8 mouse cellular contexts compared by ENCODE assay signal in genomic region chr2:101797901-101798250, GRCm38 (mm10).
DNase-seq lines count a peak whose midpoint lies in the region; ATAC-seq and TF ChIP-seq lines count a peak whose summit lies in the region.

No protein-coding gene starts in this region.

- no peak for TF ChIP-seq CTCF in stomach, postnatal 0 days (IDR thresholded peaks at IDR 0.05; ENCODE audit: low read depth)

- no peak for ATAC-seq in heart, embryonic 12.5 days (ENCODE audit: insufficient number of reproducible peaks, low FRiP score)
- no peak for ATAC-seq in liver, embryonic 12.5 days
- ATAC-seq in stomach, postnatal 0 days (ENCODE audit: low FRiP score, low TSS enrichment), result no peak

- TF ChIP-seq EP300 in stomach, postnatal 0 days (optimal IDR thresholded peaks at IDR 0.05), result no peak

- H3K27ac ChIP-seq in heart, embryonic 12.5 days (ENCODE audit: poor library complexity, severe bottlenecking), result peak overlapping the region; percentile 73
- H3K27ac ChIP-seq in ES-E14 (ENCODE audit: insufficient read depth, low read depth, low read length, poor library complexity, severe bottlenecking), result no peak overlapping the region
- no peak overlapping the region for H3K27ac ChIP-seq in liver, embryonic 12.5 days
- no peak overlapping the region for H3K27ac ChIP-seq in stomach, postnatal 0 days (replicated peaks)

- no peaks in the 10 kb centered on the region for H3K36me3 ChIP-seq in heart, embryonic 12.5 days
- H3K36me3 ChIP-seq in ES-E14 (ENCODE audit: control insufficient read depth, insufficient read depth, low read length, poor library complexity, severe bottlenecking), result no peaks in the 10 kb centered on the region
- H3K36me3 ChIP-seq in liver, embryonic 12.5 days, result no peaks in the 10 kb centered on the region
- no peaks in the 10 kb centered on the region for H3K36me3 ChIP-seq in stomach, postnatal 0 days (ENCODE audit: control insufficient read depth, insufficient read depth, low read length)

- no peaks in the 10 kb centered on the region for H3K27me3 ChIP-seq in heart, embryonic 12.5 days (replicated peaks)
- H3K27me3 ChIP-seq in liver, embryonic 12.5 days (replicated peaks), result peaks cover 46% of the 10 kb centered on the region
- H3K27me3 ChIP-seq in stomach, postnatal 0 days (ENCODE audit: control insufficient read depth, insufficient read depth, low read length), result no peaks in the 10 kb centered on the region

- peak overlapping the region; percentile 69 for H3K9ac ChIP-seq in heart, embryonic 12.5 days
- H3K9ac ChIP-seq in ES-E14 (ENCODE audit: insufficient read depth, low read depth, low read length, poor library complexity, severe bottlenecking), result 0 out of 2 replicates have a peak overlapping the region, but pooled peaks have one; percentile 47
- H3K9ac ChIP-seq in liver, embryonic 12.5 days, result no peak overlapping the region
- H3K9ac ChIP-seq in stomach, postnatal 0 days (ENCODE audit: low read length), result peak overlapping the region; percentile 62; the same call in 1 of the 2 replicates

- no peaks in the 10 kb centered on the region; the same call in 1 of the 2 replicates for H3K9me3 ChIP-seq in heart, embryonic 12.5 days (replicated peaks)
- H3K9me3 ChIP-seq in ES-E14 (ENCODE audit: control insufficient read depth, insufficient read depth, low read depth, low read length), result no peaks in the 10 kb centered on the region
- no peaks in the 10 kb centered on the region for H3K9me3 ChIP-seq in liver, embryonic 12.5 days (replicated peaks)
- H3K9me3 ChIP-seq in stomach, postnatal 0 days (ENCODE audit: control insufficient read depth, low read length), result no peaks in the 10 kb centered on the region

- 1% methylated on average over 19 of the region's 19 CpGs for WGBS in heart, embryonic 12.5 days
- 5% methylated on average over 19 of the region's 19 CpGs for WGBS in liver, embryonic 12.5 days (ENCODE audit: insufficient replicate concordance)
- WGBS in stomach, postnatal 0 days, result 3% methylated on average over 19 of the region's 19 CpGs

- intact Hi-C loops in heart, postnatal 25 days (cut with DNase I), result loop anchor here (2.0 to 5.0 kb wide), 2 partner anchors 31 to 74 kb away; no protein-coding TSS in a partner anchor

- peak overlapping the region; percentile 89 for H3K4me2 ChIP-seq in heart, embryonic 12.5 days
- peak overlapping the region; percentile 67 for H3K4me2 ChIP-seq in liver, embryonic 12.5 days
- peak overlapping the region; percentile 92 for H3K4me2 ChIP-seq in stomach, postnatal 0 days (replicated peaks; ENCODE audit: low read depth)

- peak overlapping the region; percentile 69 for H3K4me3 ChIP-seq in heart, embryonic 12.5 days
- peak overlapping the region; percentile 65 to 71 for H3K4me3 ChIP-seq in ES-E14 (ENCODE audit: insufficient read depth in 1 of 2, low read depth in 1 of 2, low read length in 2 of 2, poor library complexity in 1 of 2, severe bottlenecking in 1 of 2)
- peak overlapping the region; percentile 55 for H3K4me3 ChIP-seq in liver, embryonic 12.5 days
- peak overlapping the region; percentile 57 for H3K4me3 ChIP-seq in stomach, postnatal 0 days (ENCODE audit: low read depth, low read length)

- in situ Hi-C loops in ES-E14 (cut with MboI; ENCODE audit: low sequenced_read_pairs in 2 of 2, unreplicated experiment in 2 of 2), result no loop called here

- DNase-seq in heart, postnatal 25 days (ENCODE audit: low spot score), result no peak
- DNase-seq in ES-E14 (ENCODE audit: low read depth, low spot score), result no peak
- peak; percentile 67 for DNase-seq in forelimb bud, embryonic 11.5 days (ENCODE audit: low read depth, low spot score)
- DNase-seq in stomach, postnatal 0 days (ENCODE audit: low spot score), result no peak
- DNase-seq in cerebellum, adult 9-10 months, result no peak
- DNase-seq in layer of hippocampus, postnatal 36 days, result no peak

- H3K4me1 ChIP-seq in heart, embryonic 12.5 days (replicated peaks), result peaks cover 3% of the 10 kb centered on the region
- no peaks in the 10 kb centered on the region for H3K4me1 ChIP-seq in ES-E14 (ENCODE audit: control insufficient read depth in 2 of 2, insufficient read depth in 2 of 2, low read length in 2 of 2, poor library complexity in 1 of 2)
- H3K4me1 ChIP-seq in liver, embryonic 12.5 days, result 0 out of 2 replicates have a peak, but pooled peaks cover 4% of the 10 kb centered on the region
- H3K4me1 ChIP-seq in stomach, postnatal 0 days (replicated peaks; ENCODE audit: control insufficient read depth, insufficient read depth), result peaks cover 3% of the 10 kb centered on the region; the same call in 1 of the 2 replicates

TF ChIP-seq in ES-E14, 5 proteins besides CTCF, POLR2A, EP300 and RAD21:
- no peak for TF ChIP-seq ZNF384 (IDR thresholded peaks at IDR 0.05; ENCODE audit: low read depth, low read length)
- no peak for TF ChIP-seq ZC3H11A (IDR thresholded peaks at IDR 0.05; ENCODE audit: borderline replicate concordance, low read depth, low read length)
- TF ChIP-seq MAFK (IDR thresholded peaks at IDR 0.05; ENCODE audit: insufficient read depth, low read depth, low read length), result no peak
- no peak for TF ChIP-seq CHD2 (IDR thresholded peaks at IDR 0.05; ENCODE audit: low read depth, low read length)
- no peak for TF ChIP-seq HCFC1 (IDR thresholded peaks at IDR 0.05; ENCODE audit: borderline replicate concordance, insufficient read depth, low read length)
